In genomic region chr11:93531029-93531680, GRCm38 (mm10) we compare ENCODE assay signal across 8 mouse cellular contexts.
DNase-seq lines count a peak whose midpoint lies in the region; ATAC-seq lines count a peak whose summit lies in the region.

No protein-coding gene starts in this region.

- no peaks in the 10 kb centered on the region for H3K9me3 ChIP-seq in embryonic facial prominence, embryonic 14.5 days (ENCODE audit: control insufficient read depth, low read length)
- H3K9me3 ChIP-seq in embryonic facial prominence, embryonic 10.5 days: no peaks in the 10 kb centered on the region
- H3K9me3 ChIP-seq in limb, embryonic 15.5 days: no peaks in the 10 kb centered on the region
- no peaks in the 10 kb centered on the region for H3K9me3 ChIP-seq in stomach, embryonic 16.5 days (replicated peaks; ENCODE audit: control insufficient read depth, low read length)

- no peaks in the 10 kb centered on the region for H3K36me3 ChIP-seq in embryonic facial prominence, embryonic 14.5 days (ENCODE audit: control insufficient read depth, insufficient read depth, low read length)
- H3K36me3 ChIP-seq in embryonic facial prominence, embryonic 10.5 days (replicated peaks): no peaks in the 10 kb centered on the region
- H3K36me3 ChIP-seq in limb, embryonic 15.5 days: no peaks in the 10 kb centered on the region
- H3K36me3 ChIP-seq in stomach, embryonic 16.5 days (ENCODE audit: control insufficient read depth, insufficient read depth, low read length): no peaks in the 10 kb centered on the region

- peak; percentile 30; the same call in 1 of the 2 replicates for ATAC-seq in embryonic facial prominence, embryonic 14.5 days (ENCODE audit: low read depth)
- peak; percentile 52; the same call in 1 of the 2 replicates for ATAC-seq in limb, embryonic 15.5 days (ENCODE audit: insufficient number of reproducible peaks, low FRiP score, low TSS enrichment, low read depth)
- peak; percentile 71; the same call in 1 of the 2 replicates for ATAC-seq in stomach, embryonic 16.5 days (ENCODE audit: insufficient read depth, low FRiP score)

- H3K9ac ChIP-seq in embryonic facial prominence, embryonic 14.5 days (ENCODE audit: low read depth, low read length): no peak overlapping the region
- no peak overlapping the region for H3K9ac ChIP-seq in limb, embryonic 15.5 days
- H3K9ac ChIP-seq in stomach, embryonic 16.5 days (ENCODE audit: low read length): no peak overlapping the region

- WGBS in embryonic facial prominence, embryonic 14.5 days: 61% methylated on average over 7 of the region's 7 CpGs
- 83% methylated on average over 7 of the region's 7 CpGs for WGBS in embryonic facial prominence, embryonic 10.5 days
- WGBS in limb, embryonic 15.5 days: 50% methylated on average over 7 of the region's 7 CpGs
- WGBS in stomach, embryonic 16.5 days: 43% methylated on average over 7 of the region's 7 CpGs

- no peak overlapping the region for H3K27ac ChIP-seq in embryonic facial prominence, embryonic 14.5 days (replicated peaks; ENCODE audit: low read depth, low read length)
- H3K27ac ChIP-seq in embryonic facial prominence, embryonic 10.5 days (replicated peaks): no peak overlapping the region
- no peak overlapping the region for H3K27ac ChIP-seq in limb, embryonic 15.5 days
- no peak overlapping the region for H3K27ac ChIP-seq in stomach, embryonic 16.5 days (ENCODE audit: low read length)

- H3K27me3 ChIP-seq in embryonic facial prominence, embryonic 14.5 days (replicated peaks; ENCODE audit: control insufficient read depth, insufficient read depth, low read length): no peaks in the 10 kb centered on the region
- H3K27me3 ChIP-seq in embryonic facial prominence, embryonic 10.5 days (replicated peaks; ENCODE audit: low read depth, poor library complexity, severe bottlenecking): no peaks in the 10 kb centered on the region
- no peaks in the 10 kb centered on the region for H3K27me3 ChIP-seq in limb, embryonic 15.5 days
- no peaks in the 10 kb centered on the region for H3K27me3 ChIP-seq in stomach, embryonic 16.5 days (ENCODE audit: control insufficient read depth, insufficient read depth, low read length)

- no peak overlapping the region for H3K4me2 ChIP-seq in embryonic facial prominence, embryonic 14.5 days (ENCODE audit: low read depth, low read length)
- no peak overlapping the region for H3K4me2 ChIP-seq in limb, embryonic 15.5 days
- H3K4me2 ChIP-seq in stomach, embryonic 16.5 days (ENCODE audit: low read depth, low read length): no peak overlapping the region

- no peaks in the 10 kb centered on the region for H3K4me1 ChIP-seq in embryonic facial prominence, embryonic 14.5 days (ENCODE audit: control insufficient read depth, insufficient read depth, low read length)
- no peaks in the 10 kb centered on the region for H3K4me1 ChIP-seq in embryonic facial prominence, embryonic 10.5 days
- H3K4me1 ChIP-seq in limb, embryonic 15.5 days: no peaks in the 10 kb centered on the region
- H3K4me1 ChIP-seq in stomach, embryonic 16.5 days (ENCODE audit: control insufficient read depth, insufficient read depth, low read length): no peaks in the 10 kb centered on the region

- no peak overlapping the region for H3K4me3 ChIP-seq in embryonic facial prominence, embryonic 14.5 days (ENCODE audit: low read depth, low read length)
- no peak overlapping the region for H3K4me3 ChIP-seq in embryonic facial prominence, embryonic 10.5 days
- no peak overlapping the region for H3K4me3 ChIP-seq in limb, embryonic 15.5 days
- no peak overlapping the region for H3K4me3 ChIP-seq in stomach, embryonic 16.5 days (replicated peaks; ENCODE audit: low read length)

- peak; percentile 84 for DNase-seq in embryonic facial prominence, embryonic 14.5 days (ENCODE audit: low spot score)
- DNase-seq in embryonic facial prominence, embryonic 10.5 days (ENCODE audit: low spot score): no peak
- DNase-seq in urinary bladder, postnatal 25 days (ENCODE audit: low spot score): peak; percentile 26
- DNase-seq in urinary bladder, adult 2 months (ENCODE audit: low spot score): no peak
- peak; percentile 19 to 46 for DNase-seq in heart, adult 9 months (ENCODE audit: low spot score in 2 of 2)
- no peak for DNase-seq in thymus, postnatal 14 days

Comparison
In these comparisons a context has a peak if more than half of its experiments do, and no peak if none do; other contexts are left out.
1. DNase-seq: peak in embryonic facial prominence, embryonic 14.5 days (single experiment), urinary bladder, postnatal 25 days (single experiment) and heart, adult 9 months (2 of 2); none in embryonic facial prominence, embryonic 10.5 days (single experiment), urinary bladder, adult 2 months (single experiment) and thymus, postnatal 14 days (single experiment).
2. Peak in every context shown above with its lines, with median percentiles within 50 percentile points of each other: ATAC-seq.